Mouse (Mus musculus) megakaryocyte progenitor cell, adult 5-6 weeks (primary cell): ENCODE results near the gene Exoc6b. TPM values are rescaled to one million over a fixed set of nuclear protein-coding genes. Genes with fewer than 3 reads are reported as not detected.

Experiments used
- ATAC-seq: replicated peaks from 2 replicates; pipeline ENCODE4 v1.8.0; 2016; ENCODE audit warnings: mild to moderate bottlenecking, moderate TSS enrichment, inconsistent platforms; ENCODE audit not compliant: poor library complexity
- total RNA-seq, 2 experiments: library from RNA; stranded (forward) in 1 of 2; stranded (reverse) in 1 of 2; fragments of 157-497, 149-512 nt in 1 of 2; fragments of 200-1000 nt in 1 of 2; gene quantifications; 2 replicates each; pipeline versions ENCODE4 v1.2.3 to v1.2.4; 2015 to 2017

The Exoc6b gene
- total RNA-seq, 2 experiments from 2014 or later: 6.2 to 9.5 TPM

GRCm38 (mm10) chr6:84885080-84885479 lies 184.2 kb downstream of the Exoc6b start:
- no peak for ATAC-seq

- ATAC-seq: no peak
Measured at GRCm38 (mm10) chr6:84883720-84884119, 185.6 kb downstream of the Exoc6b start.

DNA sequence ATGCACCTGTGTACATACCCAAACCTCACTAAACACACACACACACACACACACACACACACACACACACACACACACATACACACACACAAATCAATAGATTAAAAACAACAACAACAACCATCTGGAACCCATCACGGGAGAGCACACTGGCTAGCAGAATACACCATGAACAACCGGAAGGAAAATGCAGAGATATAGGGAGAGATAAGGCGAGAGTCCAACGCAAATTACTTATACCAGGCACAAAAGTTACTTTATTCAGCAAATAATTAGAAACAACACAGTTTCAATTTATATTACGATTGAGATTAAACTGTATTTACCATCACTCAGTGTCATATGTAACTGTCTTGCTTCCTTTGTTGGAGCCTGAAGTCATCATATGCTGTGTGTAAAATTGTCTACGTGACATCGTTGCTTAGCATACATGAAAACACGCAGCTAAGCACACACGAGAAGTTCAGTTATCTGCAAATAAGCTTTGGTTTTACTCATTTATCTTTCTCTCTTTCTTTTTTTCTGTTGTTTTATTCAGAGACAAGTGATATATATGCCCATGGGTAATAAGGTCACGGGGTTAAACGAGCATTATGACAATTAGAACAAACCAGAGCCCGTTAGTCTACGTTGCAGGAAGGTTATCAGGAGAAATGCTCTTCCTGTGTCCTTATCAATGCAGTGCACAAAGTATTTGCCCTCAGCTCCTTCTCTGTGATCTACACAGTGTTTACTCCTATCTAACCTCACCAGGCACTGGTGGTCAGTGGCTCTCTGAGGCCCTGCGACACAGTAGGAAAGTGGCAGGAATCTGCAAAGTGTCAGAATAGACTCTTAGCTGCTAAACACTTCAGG lies 186.4 kb downstream of the Exoc6b start:
- ATAC-seq: peak; percentile 99

GRCm38 (mm10) chr6:84875869-84876268 lies 193.4 kb downstream of the Exoc6b start:
- no peak for ATAC-seq

GRCm38 (mm10) chr6:84867114-84867513 lies 202.2 kb downstream of the Exoc6b start:
- ATAC-seq: no peak

DNA sequence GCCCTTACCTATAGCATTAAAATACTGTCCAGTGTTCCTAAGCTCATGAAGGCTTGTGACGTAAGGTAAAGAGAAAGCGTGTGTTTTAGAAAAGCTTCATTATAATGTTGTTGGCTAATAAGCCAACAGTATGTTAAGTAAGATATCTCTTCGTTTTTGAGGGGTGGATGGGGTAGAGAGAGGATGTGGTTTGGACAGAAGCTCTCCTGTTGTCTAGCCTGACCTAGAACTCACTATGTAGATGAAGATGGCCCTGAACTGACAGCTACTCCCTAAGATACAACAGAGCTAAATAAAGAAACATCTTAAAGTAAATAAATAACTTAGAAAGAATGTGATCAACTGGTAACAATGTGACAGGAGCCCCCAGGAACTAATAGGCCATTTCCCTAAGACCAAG lies 204.7 kb downstream of the Exoc6b start:
- no peak for ATAC-seq

GRCm38 (mm10) chr6:84863816-84864375 lies 205.4 kb downstream of the Exoc6b start:
- ATAC-seq: no peak

DNA sequence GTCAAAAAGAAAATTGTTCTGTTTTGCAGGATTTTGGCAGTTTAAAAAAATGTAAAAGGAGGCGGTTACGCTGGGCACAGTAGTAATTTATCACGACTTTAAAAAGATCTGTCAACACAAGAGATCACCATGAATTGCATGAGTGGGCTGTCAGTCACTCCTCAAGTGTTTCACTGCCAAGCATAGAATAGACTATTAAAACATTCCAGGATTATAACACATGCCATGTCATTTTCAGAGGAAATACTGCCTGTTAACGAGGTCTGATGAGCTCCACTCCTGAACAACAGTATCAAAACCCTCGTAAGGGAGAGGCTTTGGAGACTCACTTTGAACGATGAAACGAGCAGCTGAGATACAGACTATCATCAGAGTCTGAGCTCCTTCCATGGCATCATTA lies 223.6 kb downstream of the Exoc6b start:
- ATAC-seq: no peak

DNA sequence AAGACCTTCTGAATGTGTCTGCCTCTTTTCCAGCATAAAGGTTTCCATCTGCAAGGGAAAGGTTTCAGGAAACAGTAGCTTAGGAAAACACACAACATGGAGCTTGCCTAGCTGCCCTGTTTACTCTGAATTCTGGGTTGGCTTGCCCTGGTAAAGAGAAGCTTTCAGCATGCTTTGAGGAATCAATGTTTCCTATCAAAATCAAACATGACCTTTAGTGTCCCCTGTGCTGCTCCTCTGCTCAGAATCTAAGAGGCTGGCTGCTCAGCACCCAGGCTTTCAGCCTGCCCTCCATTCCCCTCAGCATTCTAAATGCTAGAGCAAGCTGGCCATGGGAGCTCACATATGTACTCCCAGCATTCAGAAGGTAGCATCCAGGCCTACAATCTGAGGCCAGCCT lies 228.2 kb downstream of the Exoc6b start:
- ATAC-seq: no peak

DNA sequence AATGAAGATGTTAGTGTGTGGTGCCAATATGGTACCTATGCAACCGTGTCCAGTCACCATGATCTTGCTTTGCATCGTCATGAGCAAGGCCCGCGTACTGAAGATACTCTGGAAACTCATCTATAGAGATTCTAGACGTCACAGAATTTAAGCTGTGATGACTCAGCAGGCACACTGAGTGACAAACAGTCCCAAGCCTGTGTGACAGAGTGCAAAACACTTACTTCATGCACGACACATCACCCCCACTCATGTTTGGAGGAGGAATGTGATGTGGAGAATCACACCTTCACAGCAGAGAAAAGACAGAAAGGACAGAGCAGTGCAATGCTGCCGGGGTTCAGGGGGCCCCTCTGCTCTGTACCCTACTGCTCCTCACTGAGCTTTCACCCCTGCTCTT lies 261.8 kb downstream of the Exoc6b start:
- ATAC-seq: no peak

- no peak for ATAC-seq
Measured at GRCm38 (mm10) chr6:84806132-84806730, 263.1 kb downstream of the Exoc6b start.

GRCm38 (mm10) chr6:84798736-84799135 lies 270.6 kb downstream of the Exoc6b start:
- no peak for ATAC-seq

GRCm38 (mm10) chr6:84783994-84784393 lies 285.3 kb downstream of the Exoc6b start:
- ATAC-seq: no peak

- no peak for ATAC-seq
Measured at GRCm38 (mm10) chr6:84779987-84780386, 289.3 kb downstream of the Exoc6b start.

GRCm38 (mm10) chr6:84778970-84779369 lies 290.3 kb downstream of the Exoc6b start:
- no peak for ATAC-seq

GRCm38 (mm10) chr6:84775908-84776307 lies 293.4 kb downstream of the Exoc6b start:
- no peak for ATAC-seq

DNA sequence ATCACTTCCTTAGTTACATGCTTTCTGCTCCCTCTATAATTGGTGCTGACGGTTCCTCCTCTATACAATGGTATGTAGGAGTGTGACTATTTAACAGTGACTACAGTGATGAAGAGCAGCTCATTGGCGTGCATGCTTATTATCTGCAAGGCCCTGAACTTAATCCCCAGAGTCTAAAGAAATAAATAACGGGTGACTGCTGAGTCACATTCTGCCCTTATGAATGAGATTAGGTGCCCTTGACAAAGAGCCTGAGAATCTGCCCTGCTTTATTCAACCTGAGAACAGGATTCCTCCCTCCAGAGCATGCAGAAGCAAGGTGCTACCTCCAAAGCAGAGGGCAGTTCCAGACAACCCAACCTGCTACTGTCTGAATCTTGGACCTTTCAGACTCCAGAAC lies 314.0 kb downstream of the Exoc6b start:
- ATAC-seq: no peak

DNA sequence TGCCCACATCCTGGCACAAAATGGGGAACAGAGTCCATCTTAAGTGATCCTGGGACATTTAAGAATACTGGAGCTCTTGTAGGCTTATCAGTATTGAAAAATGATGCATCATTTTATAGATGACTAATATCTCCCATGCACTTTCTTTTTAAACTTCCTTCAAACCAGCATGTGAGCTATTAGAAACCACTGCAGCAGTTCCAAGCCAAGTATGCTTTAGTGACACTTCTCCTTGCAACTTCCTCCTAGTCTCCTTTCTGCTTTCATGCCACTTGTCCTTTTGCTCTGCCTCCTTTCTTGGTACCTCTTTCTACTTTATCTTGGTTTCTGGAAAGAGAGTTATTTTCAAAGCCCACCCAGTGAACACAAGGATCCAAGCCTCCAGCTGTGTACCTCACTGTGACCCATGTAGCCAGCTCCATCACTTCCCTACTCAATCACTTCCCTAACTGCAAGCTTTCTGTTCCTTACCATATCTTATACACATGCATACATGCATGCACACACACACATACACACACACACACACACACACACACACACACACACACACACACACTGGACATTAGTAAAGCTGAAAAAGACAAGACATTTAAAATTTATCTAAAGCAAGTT lies 316.4 kb downstream of the Exoc6b start:
- ATAC-seq: peak; percentile 61

- ATAC-seq: peak; percentile 44; the same call in 1 of the 2 replicates
Measured at GRCm38 (mm10) chr6:84751409-84751808, 317.9 kb downstream of the Exoc6b start.

GRCm38 (mm10) chr6:84746847-84747395 lies 322.4 kb downstream of the Exoc6b start:
- ATAC-seq: no peak

DNA sequence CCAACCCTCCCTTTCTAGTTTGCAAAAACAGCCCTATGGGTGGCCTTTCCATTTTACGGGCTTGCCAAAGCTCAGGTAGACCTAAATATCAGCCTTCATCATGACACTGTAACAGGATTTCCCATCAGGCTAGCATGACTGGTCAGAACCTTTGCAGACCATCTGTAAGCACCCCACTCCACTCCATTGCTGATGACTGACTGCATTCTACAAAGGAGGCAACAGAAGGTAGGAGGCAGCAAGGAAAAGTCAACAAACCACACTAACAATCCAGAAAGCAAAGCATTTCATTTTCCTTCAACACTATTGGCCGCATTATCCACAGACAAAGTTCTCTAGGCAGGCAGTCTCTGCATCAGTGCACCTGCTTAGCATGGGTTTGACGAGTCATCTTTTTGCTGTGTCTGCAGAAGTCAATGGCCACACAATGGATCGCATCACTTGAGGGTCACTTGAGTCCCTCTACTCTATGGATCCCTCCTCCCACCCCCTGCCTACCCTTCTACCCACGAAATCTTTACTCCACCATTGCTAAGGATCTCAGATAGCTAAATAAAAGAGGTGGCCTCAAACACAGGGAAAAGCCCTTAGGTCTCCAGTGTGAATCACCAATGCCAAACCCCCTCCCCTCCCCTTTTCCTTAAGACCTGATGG lies 323.0 kb downstream of the Exoc6b start:
- ATAC-seq: no peak
